Mouse (Mus musculus) MEL (cell line): Measurements from ENCODE around the gene Olfr573-ps1.

Experiments
- CTCF ChIP-seq, 3 experiments: IDR thresholded peaks in 2 of 3; conservative IDR thresholded peaks in 1 of 3; 2 replicates each; pipeline ENCODE4 v1.5.1; 2011 to 2012; ENCODE audit warnings: low read length in 3 of 3, low read depth in 2 of 3, mild to moderate bottlenecking in 2 of 3, improper control_type of control experiment in 1 of 3, inconsistent platforms in 1 of 3, mixed read lengths in 1 of 3, moderate library complexity in 1 of 3; ENCODE audit not compliant: control insufficient read depth in 1 of 3, insufficient read depth in 1 of 3, poor library complexity in 1 of 3, severe bottlenecking in 1 of 3
- EP300 ChIP-seq, 2 experiments: IDR thresholded peaks; 2 replicates each; pipeline ENCODE4 v1.6.1; 2011; ENCODE audit warnings: improper control_type of control experiment in 2 of 2, low read length in 2 of 2, low read depth in 1 of 2, mild to moderate bottlenecking in 1 of 2
- GATA1 ChIP-seq: IDR thresholded peaks from 2 replicates; pipeline ENCODE4 v1.6.1; 2011; ENCODE audit warnings: low read depth, low read length, improper control_type of control experiment
- NRF1 ChIP-seq: IDR thresholded peaks from 2 replicates; pipeline ENCODE4 v1.6.1; 2014; ENCODE audit warnings: low read depth, mild to moderate bottlenecking, inconsistent platforms, low read length, improper control_type of control experiment, moderate library complexity; ENCODE audit not compliant: poor library complexity, insufficient read depth, severe bottlenecking
- POLR2A ChIP-seq, 2 experiments: IDR thresholded peaks; 2 replicates each; pipeline ENCODE4 v1.6.1; 2011 to 2012; ENCODE audit warnings: low read length in 2 of 2, mild to moderate bottlenecking in 2 of 2, control low read depth in 1 of 2, improper control_type of control experiment in 1 of 2, low read depth in 1 of 2, moderate library complexity in 1 of 2; ENCODE audit not compliant: control insufficient read depth in 1 of 2, insufficient read depth in 1 of 2, poor library complexity in 1 of 2
- TCF12 ChIP-seq: IDR thresholded peaks from 2 replicates; pipeline ENCODE4 v1.6.1; 2014; ENCODE audit warnings: low read depth, mild to moderate bottlenecking, inconsistent platforms, low read length, improper control_type of control experiment, moderate library complexity

- TF ChIP-seq CTCF (IDR thresholded peaks at IDR 0.05 in 2 of 3, conservative IDR thresholded peaks at IDR 0.05 in 1 of 3; ENCODE audit: control insufficient read depth in 1 of 3, insufficient read depth in 1 of 3, low read depth in 2 of 3, low read length in 3 of 3, poor library complexity in 1 of 3, severe bottlenecking in 1 of 3) (no peak), NRF1 (no peak), GATA1 (no peak), POLR2A (IDR thresholded peaks at IDR 0.05; ENCODE audit: control insufficient read depth in 1 of 2, insufficient read depth in 1 of 2, low read depth in 1 of 2, low read length in 2 of 2, poor library complexity in 1 of 2) (no peak), EP300 (IDR thresholded peaks at IDR 0.05; ENCODE audit: low read depth in 1 of 2, low read length in 2 of 2) (no peak), TCF12 (no peak)
Measured at GRCm38 (mm10) chr7:102958137-102958536, 15.8 kb upstream of the Olfr573-ps1 start.
